Mouse (Mus musculus) limb, embryonic 11.5 days (tissue): ENCODE measurements around the gene Tcf21. TPM values are rescaled to one million over a fixed set of nuclear protein-coding genes. Genes with fewer than 3 reads are reported as not detected.

ENCODE experiments used
- polyA plus RNA-seq: library from polyadenylated mRNA; unstranded; fragments of >200 nt; fragmentation: Nextera tagmentation; extraction: Ambion mirVana; gene quantifications from 2 replicates; pipeline ENCODE4 v1.2.1, GENCODE M21; 2014

Gene Tcf21
- polyA plus RNA-seq, 1 experiment from 2014 or later = not detected

Other genes starting within 250 kb of the Tcf21 start
- gene Slc2a12, start 175.2 kb downstream of the Tcf21 start, polyA plus RNA-seq = 0.96 and 1.4 TPM in 2 replicates
- gene Tbpl1, start 88.2 kb downstream of the Tcf21 start, polyA plus RNA-seq = 88.7 and 91.3 TPM in 2 replicates